Mouse (Mus musculus) intestine, embryonic 14.5 days (tissue): Measurements from ENCODE around the gene Higd1b. TPM values are rescaled to one million over a fixed set of nuclear protein-coding genes. Genes with fewer than 3 reads are reported as not detected.

Source experiments
- ATAC-seq: fragments of 200-750 bp; cut with Nextera tagmentation; replicated peaks from 2 replicates; pipeline ENCODE4 v1.8.0; 2017; ENCODE audit warnings: low read depth, moderate number of reproducible peaks, moderate TSS enrichment, moderate library complexity; ENCODE audit not compliant: low FRiP score, low TSS enrichment
- DNase-seq: peaks from one replicate; pipeline ENCODE4 v3.0.0-alpha.2; 2018; ENCODE audit warnings: low spot score
- H3K27ac ChIP-seq: fragments of 300-500 bp; sonication (generic); 2 replicates; pipeline ENCODE4 v1.5.1; 2014; ENCODE audit warnings: low read depth, mild to moderate bottlenecking, control low read depth
- H3K27me3 ChIP-seq: fragments of 300-500 bp; sonication (generic); replicated peaks from 2 replicates; pipeline ENCODE4 v1.6.1; 2014; ENCODE audit warnings: low read length, control low read depth; ENCODE audit not compliant: control insufficient read depth, insufficient read depth
- H3K36me3 ChIP-seq: fragments of 300-500 bp; sonication (generic); 2 replicates; pipeline ENCODE4 v1.6.1; 2014; ENCODE audit warnings: low read length, control low read depth; ENCODE audit not compliant: control insufficient read depth, insufficient read depth
- H3K4me1 ChIP-seq: fragments of 300-500 bp; sonication (generic); replicated peaks from 2 replicates; pipeline ENCODE4 v1.6.1; 2014; ENCODE audit warnings: low read length, control low read depth, mixed read lengths; ENCODE audit not compliant: control insufficient read depth, insufficient read depth
- H3K4me2 ChIP-seq: fragments of 300-500 bp; sonication (generic); 2 replicates; pipeline ENCODE4 v1.6.1; 2014; ENCODE audit warnings: low read length
- H3K4me3 ChIP-seq: fragments of 300-500 bp; sonication (generic); 2 replicates; pipeline ENCODE4 v1.5.1; 2014; ENCODE audit warnings: low read depth, low read length, control low read depth, mixed read lengths
- H3K9ac ChIP-seq: fragments of 300-500 bp; sonication (generic); 2 replicates; pipeline ENCODE4 v1.6.1; 2014; ENCODE audit warnings: mild to moderate bottlenecking, low read length
- H3K9me3 ChIP-seq: fragments of 300-500 bp; sonication (generic); 2 replicates; pipeline ENCODE4 v1.6.1; 2016; ENCODE audit warnings: low read length, control low read depth; ENCODE audit not compliant: control insufficient read depth
- WGBS: fragments of 180-500 bp; shearing (Covaris S2); extraction: QIAGEN DNeasy Blood & Tissue Kit; methylation state at CpG from one replicate; pipeline ENCODE4 v1.1.7; 2014; 5-methylcytosine and 5-hydroxymethylcytosine counted together
- polyA plus RNA-seq: library from polyadenylated mRNA; unstranded; fragments of >200 nt; fragmentation: Nextera tagmentation; extraction: Ambion mirVana; gene quantifications from 2 replicates; pipeline ENCODE4 v1.2.1, GENCODE M21; 2014

The Higd1b gene
- polyA plus RNA-seq: not detected in 2 replicates

DNA sequence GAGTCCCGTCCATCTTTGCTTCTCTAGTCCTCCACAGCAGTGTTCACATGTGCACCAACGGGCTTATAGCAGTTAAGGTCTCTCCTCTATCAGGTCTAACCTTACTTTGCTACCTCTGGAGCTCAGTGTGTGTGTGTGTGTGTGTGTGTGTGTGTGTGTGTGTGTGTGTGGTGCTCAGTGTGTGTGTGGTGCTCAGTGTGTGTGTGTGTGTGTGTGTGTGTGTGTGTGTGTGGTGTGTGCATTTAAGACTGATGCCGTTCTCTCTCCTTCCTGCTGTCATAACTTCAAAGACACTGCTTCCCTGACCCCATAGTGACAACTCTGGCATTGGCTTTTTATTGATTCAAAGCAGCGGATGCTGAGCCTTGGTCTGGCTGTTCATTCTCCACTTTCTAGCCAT, at the start of gene Higd1b:
Gene Higd1b (plus strand): TSS at position 301 of the 400 bp plus-strand sequence.
- no peak for ATAC-seq
- H3K36me3 ChIP-seq: peaks cover 35% of the 10 kb centered on the region

DNA sequence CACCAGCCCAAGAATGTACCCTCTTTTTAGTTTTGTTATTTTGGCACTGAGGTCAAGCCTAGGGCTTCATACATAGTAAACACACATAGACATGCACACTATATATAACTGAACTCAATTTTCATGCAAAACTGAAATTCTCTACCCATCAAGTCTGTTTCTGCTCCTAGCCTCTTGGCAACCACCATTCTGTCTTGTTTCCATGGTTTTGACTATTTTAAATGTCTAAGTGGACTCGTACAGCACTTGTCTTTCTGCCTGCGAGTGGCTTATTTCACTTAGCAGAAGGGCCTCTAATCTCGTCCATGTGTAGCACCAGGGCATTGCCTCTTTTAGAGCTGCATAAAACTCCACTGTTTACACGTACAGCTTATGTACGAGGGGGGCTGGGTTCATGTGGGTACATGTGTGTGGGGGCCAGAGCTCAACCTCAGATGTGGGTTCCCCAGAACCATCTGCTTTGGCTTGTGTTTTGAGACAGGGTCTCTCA, 47.9 kb upstream of the Higd1b start:
- no peak overlapping the region for H3K4me3 ChIP-seq
- H3K36me3 ChIP-seq: no peaks in the 10 kb centered on the region
- H3K27ac ChIP-seq: no peak overlapping the region
- H3K4me2 ChIP-seq: no peak overlapping the region
- no peak overlapping the region for H3K9ac ChIP-seq
- no peaks in the 10 kb centered on the region for H3K9me3 ChIP-seq
- DNase-seq (no peak), ATAC-seq (no peak)
- 67% methylated on average over 5 of the region's 5 CpGs for WGBS
- H3K27me3 ChIP-seq: no peaks in the 10 kb centered on the region
- H3K4me1 ChIP-seq: peaks cover 9% of the 10 kb centered on the region

More for the DNA sequence above, at the start of gene Higd1b:
- 66% methylated on average over 4 of the region's 4 CpGs for WGBS
- DNase-seq: no peak
- H3K27ac ChIP-seq: no peak within 1 kb of the TSS
- H3K4me3 ChIP-seq: no peak within 1 kb of the TSS
- no peak within 1 kb of the TSS for H3K4me2 ChIP-seq
- H3K9ac ChIP-seq: no peak within 1 kb of the TSS
- H3K9me3 ChIP-seq: no peaks in the 10 kb centered on the region
- H3K27me3 ChIP-seq: no peaks in the 10 kb centered on the region
- no peaks in the 10 kb centered on the region for H3K4me1 ChIP-seq

DNA sequence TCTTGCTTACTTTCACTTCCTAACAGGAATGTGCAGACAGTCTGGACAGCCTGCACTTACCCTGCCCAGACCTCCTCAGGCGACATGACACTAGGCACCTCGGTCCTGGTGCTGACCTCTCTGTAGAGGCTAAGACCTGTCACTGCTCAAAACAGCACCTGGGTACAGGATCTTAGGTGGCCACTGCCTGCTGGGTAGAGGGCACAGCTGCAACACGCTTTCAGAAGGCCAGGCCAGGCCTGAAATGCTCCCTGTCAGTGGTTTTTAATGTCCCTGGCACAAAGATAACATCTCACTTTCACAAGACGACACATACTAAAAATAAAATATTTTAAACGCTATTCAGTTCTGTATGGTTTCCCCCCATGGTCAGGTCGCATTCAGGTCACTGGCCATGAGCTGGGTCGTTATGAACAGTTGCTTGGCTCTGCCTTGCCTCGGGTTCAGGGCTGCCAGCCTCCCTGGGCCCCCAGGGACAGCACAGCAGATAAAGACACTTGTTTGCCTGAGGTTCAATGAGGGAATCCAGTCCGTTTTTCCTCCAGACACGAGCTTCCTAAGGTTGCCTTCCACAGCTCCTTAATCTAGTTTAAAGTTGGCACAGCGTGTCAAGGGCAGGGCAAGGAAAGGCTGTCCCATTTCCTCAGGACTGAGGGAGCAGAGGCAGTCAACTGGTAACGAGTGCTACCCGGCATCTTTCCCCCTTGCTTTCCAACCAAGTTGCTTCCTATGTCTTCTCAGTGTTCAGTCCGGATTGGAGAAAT, 43.8 kb upstream of the Higd1b start:
- Histone ChIP-seq H3K4me3 (no peak overlapping the region), H3K36me3 (peaks cover under 1% of the 10 kb centered on the region; the same call in 1 of the 2 replicates), H3K9ac (no peak overlapping the region), H3K27ac (no peak overlapping the region; the same call in 1 of the 2 replicates), H3K27me3 (no peaks in the 10 kb centered on the region), H3K9me3 (no peaks in the 10 kb centered on the region), H3K4me2 (no peak overlapping the region), H3K4me1 (peaks cover 9% of the 10 kb centered on the region)
- DNase-seq: no peak
- no peak for ATAC-seq
- 41% methylated on average over 14 of the region's 14 CpGs for WGBS

- H3K36me3 ChIP-seq: peaks cover 17% of the 10 kb centered on the region
- no peak overlapping the region for H3K9ac ChIP-seq
- H3K27me3 ChIP-seq: no peaks in the 10 kb centered on the region
- DNase-seq (no peak), ATAC-seq (no peak)
- H3K27ac ChIP-seq: no peak overlapping the region
- peaks cover 11% of the 10 kb centered on the region for H3K4me1 ChIP-seq
- H3K4me3 ChIP-seq: no peak overlapping the region
- no peaks in the 10 kb centered on the region for H3K9me3 ChIP-seq
- 33% methylated on average over 8 of the region's 8 CpGs for WGBS
- H3K4me2 ChIP-seq: no peak overlapping the region
Observed at GRCm38 (mm10) chr11:102794157-102794556, 41.5 kb upstream of the Higd1b start.

- no peak overlapping the region for H3K27ac ChIP-seq
- no peak overlapping the region for H3K9ac ChIP-seq
- no peak for ATAC-seq
- peaks cover 7% of the 10 kb centered on the region; the same call in 1 of the 2 replicates for H3K4me1 ChIP-seq
- H3K4me2 ChIP-seq: no peak overlapping the region
- WGBS: 62% methylated on average over 5 of the region's 5 CpGs
- H3K36me3 ChIP-seq: peaks cover 58% of the 10 kb centered on the region
- no peak overlapping the region for H3K4me3 ChIP-seq
- H3K27me3 ChIP-seq: no peaks in the 10 kb centered on the region
- DNase-seq: no peak
- no peaks in the 10 kb centered on the region for H3K9me3 ChIP-seq
Observed at GRCm38 (mm10) chr11:102803453-102803852, 32.2 kb upstream of the Higd1b start.

DNA sequence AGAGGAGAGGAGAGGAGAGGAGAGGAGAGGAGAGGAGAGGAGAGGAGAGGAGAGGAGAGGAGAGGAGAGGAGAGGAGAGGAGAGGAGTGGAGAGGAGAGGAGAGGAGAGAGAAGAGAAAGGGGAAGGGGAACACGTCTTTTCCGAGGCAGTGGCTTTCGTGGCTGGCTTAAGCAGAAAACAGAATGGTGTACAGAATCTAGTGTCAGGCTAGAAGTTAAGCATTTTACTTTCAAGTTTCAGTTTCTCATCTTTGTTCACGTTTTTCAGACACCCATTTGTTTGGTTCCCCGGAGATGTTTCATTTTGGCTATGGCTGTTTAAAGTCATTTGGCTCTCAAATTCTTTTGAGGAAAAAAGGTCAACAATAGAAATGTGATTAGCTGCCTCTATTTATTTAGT, 27.4 kb upstream of the Higd1b start:
- H3K4me3 ChIP-seq: no peak overlapping the region
- H3K9ac ChIP-seq: no peak overlapping the region
- H3K4me2 ChIP-seq: no peak overlapping the region
- ATAC-seq (no peak), DNase-seq (no peak)
- H3K27me3 ChIP-seq: no peaks in the 10 kb centered on the region
- WGBS: 70% methylated on average over 5 of the region's 5 CpGs
- H3K27ac ChIP-seq: no peak overlapping the region
- no peaks in the 10 kb centered on the region for H3K9me3 ChIP-seq
- H3K36me3 ChIP-seq: peaks cover 33% of the 10 kb centered on the region
- peaks cover 14% of the 10 kb centered on the region for H3K4me1 ChIP-seq

GRCm38 (mm10) chr11:102810721-102811485, 24.7 kb upstream of the Higd1b start:
- ATAC-seq (no peak), DNase-seq (no peak)
- WGBS: 55% methylated on average over 4 of the region's 4 CpGs
- Histone ChIP-seq H3K4me1 (peaks cover 17% of the 10 kb centered on the region), H3K36me3 (peaks cover 15% of the 10 kb centered on the region; the same call in 1 of the 2 replicates), H3K9ac (no peak overlapping the region), H3K27ac (no peak overlapping the region), H3K4me3 (no peak overlapping the region), H3K27me3 (no peaks in the 10 kb centered on the region), H3K4me2 (no peak overlapping the region), H3K9me3 (no peaks in the 10 kb centered on the region)

- Histone ChIP-seq H3K27me3 (no peaks in the 10 kb centered on the region), H3K27ac (no peak overlapping the region), H3K9ac (no peak overlapping the region), H3K4me2 (no peak overlapping the region), H3K36me3 (peaks cover 11% of the 10 kb centered on the region; the same call in 1 of the 2 replicates), H3K9me3 (no peaks in the 10 kb centered on the region), H3K4me1 (peaks cover 23% of the 10 kb centered on the region), H3K4me3 (no peak overlapping the region)
- no peak for ATAC-seq
- no peak for DNase-seq
Observed at GRCm38 (mm10) chr11:102814881-102815280, 20.8 kb upstream of the Higd1b start.
